Mouse (Mus musculus) embryonic facial prominence, embryonic 11.5 days (tissue): ENCODE measurements around the gene Eml2. TPM values are rescaled to one million over a fixed set of nuclear protein-coding genes. Genes with fewer than 3 reads are reported as not detected.

Source experiments
- ATAC-seq: fragments of 200-750 bp; cut with Nextera tagmentation; replicated peaks from 2 replicates; pipeline ENCODE4 v1.8.0; 2017; ENCODE audit warnings: low read depth; ENCODE audit not compliant: insufficient number of reproducible peaks, low FRiP score, low TSS enrichment
- DNase-seq: peaks from one replicate; pipeline ENCODE4 v3.0.0-alpha.2; 2015; ENCODE audit warnings: low spot score
- H3K27ac ChIP-seq: fragments of 300-500 bp; sonication (generic); replicated peaks from 2 replicates; pipeline ENCODE4 v1.5.1; 2014; ENCODE audit warnings: mild to moderate bottlenecking, low read depth, low read length, control low read depth
- H3K27me3 ChIP-seq: fragments of 300-500 bp; sonication (generic); 2 replicates; pipeline ENCODE4 v1.6.1; 2014; ENCODE audit warnings: mild to moderate bottlenecking, low read length, moderate library complexity, mixed read lengths; ENCODE audit not compliant: control insufficient read depth, insufficient read depth
- H3K36me3 ChIP-seq: fragments of 300-500 bp; sonication (generic); replicated peaks from 2 replicates; pipeline ENCODE4 v1.6.1; 2014; ENCODE audit warnings: low read depth, mild to moderate bottlenecking, low read length, moderate library complexity, mixed read lengths; ENCODE audit not compliant: control insufficient read depth, insufficient read depth
- H3K4me1 ChIP-seq: fragments of 300-500 bp; sonication (generic); 2 replicates; pipeline ENCODE4 v1.6.1; 2014; ENCODE audit warnings: low read length, mixed read lengths; ENCODE audit not compliant: control insufficient read depth, insufficient read depth
- H3K4me2 ChIP-seq: fragments of 300-500 bp; sonication (generic); 2 replicates; pipeline ENCODE4 v1.6.1; 2014; ENCODE audit warnings: low read depth, mild to moderate bottlenecking, control low read depth, low read length, moderate library complexity
- H3K4me3 ChIP-seq: fragments of 300-500 bp; sonication (generic); 2 replicates; pipeline ENCODE4 v1.5.1; 2014; ENCODE audit warnings: low read depth, low read length, control low read depth
- H3K9ac ChIP-seq: fragments of 300-500 bp; sonication (generic); replicated peaks from 2 replicates; pipeline ENCODE4 v1.6.1; 2014; ENCODE audit warnings: mild to moderate bottlenecking, control low read depth, low read length
- H3K9me3 ChIP-seq: fragments of 300-500 bp; sonication (generic); replicated peaks from 2 replicates; pipeline ENCODE4 v1.6.1; 2016; ENCODE audit warnings: mild to moderate bottlenecking, low read length, inconsistent platforms, mixed read lengths; ENCODE audit not compliant: control insufficient read depth
- WGBS: fragments of 180-500 bp; shearing (Covaris S2); extraction: QIAGEN DNeasy Blood & Tissue Kit; methylation state at CpG from one replicate; pipeline ENCODE4 v1.1.7; 2014; 5-methylcytosine and 5-hydroxymethylcytosine counted together
- polyA plus RNA-seq: library from polyadenylated mRNA; unstranded; fragments of >200 nt; fragmentation: Nextera tagmentation; extraction: Ambion mirVana; gene quantifications from 2 replicates; pipeline ENCODE4 v1.2.1, GENCODE M21; 2014

The Eml2 gene
- 2.1 and 2.3 TPM in 2 replicates for polyA plus RNA-seq

- H3K4me2 ChIP-seq = peak within 1 kb of the TSS; percentile 58
- H3K27ac ChIP-seq = no peak within 1 kb of the TSS
- H3K4me3 ChIP-seq = peak within 1 kb of the TSS; percentile 33
- peak within 1 kb of the TSS; percentile 39 for H3K9ac ChIP-seq
- WGBS = under 1% methylated on average over 30 of the region's 30 CpGs
- DNase-seq (peak; percentile 56), ATAC-seq (peak; percentile 79)
- peaks cover 3% of the 10 kb centered on the region; the same call in 1 of the 2 replicates for H3K4me1 ChIP-seq
- H3K27me3 ChIP-seq = peaks cover 47% of the 10 kb centered on the region
- no peaks in the 10 kb centered on the region for H3K36me3 ChIP-seq
- no peaks in the 10 kb centered on the region for H3K9me3 ChIP-seq
Measured at GRCm38 (mm10) chr7:19175708-19176515, at the start of gene Eml2. Eml2 (plus strand) TSS chr7:19176421.

GRCm38 (mm10) chr7:19127744-19128143 is 48.5 kb upstream of the Eml2 start:
- Histone ChIP-seq H3K9me3 (no peaks in the 10 kb centered on the region), H3K27me3 (no peaks in the 10 kb centered on the region), H3K9ac (no peak overlapping the region), H3K36me3 (no peaks in the 10 kb centered on the region), H3K4me3 (no peak overlapping the region), H3K4me2 (no peak overlapping the region), H3K27ac (no peak overlapping the region), H3K4me1 (no peaks in the 10 kb centered on the region)
- DNase-seq (no peak), ATAC-seq (no peak)
- 89% methylated on average over 5 of the region's 5 CpGs for WGBS

- H3K4me1 ChIP-seq = no peaks in the 10 kb centered on the region
- H3K27ac ChIP-seq = no peak overlapping the region
- no peaks in the 10 kb centered on the region for H3K27me3 ChIP-seq
- H3K36me3 ChIP-seq = no peaks in the 10 kb centered on the region
- H3K4me2 ChIP-seq = no peak overlapping the region
- H3K9ac ChIP-seq = no peak overlapping the region
- H3K9me3 ChIP-seq = no peaks in the 10 kb centered on the region
- H3K4me3 ChIP-seq = no peak overlapping the region
- no peak for DNase-seq
- ATAC-seq = no peak
- WGBS = 94% methylated on average over 5 of the region's 5 CpGs
Measured at GRCm38 (mm10) chr7:19129396-19129795, 46.8 kb upstream of the Eml2 start.

- H3K4me1 ChIP-seq = no peaks in the 10 kb centered on the region
- H3K4me3 ChIP-seq = peak overlapping the region; percentile 38
- no peaks in the 10 kb centered on the region for H3K27me3 ChIP-seq
- no peaks in the 10 kb centered on the region; the same call in 1 of the 2 replicates for H3K36me3 ChIP-seq
- no peaks in the 10 kb centered on the region for H3K9me3 ChIP-seq
- H3K9ac ChIP-seq = no peak overlapping the region
- H3K4me2 ChIP-seq = no peak overlapping the region; the same call in 1 of the 2 replicates
- ATAC-seq = no peak
- H3K27ac ChIP-seq = no peak overlapping the region
- whole genome bisulfite sequencing = 36% methylated on average over 4 of the region's 4 CpGs
- DNase-seq = no peak
Measured at GRCm38 (mm10) chr7:19130657-19131056, 45.6 kb upstream of the Eml2 start.

DNA sequence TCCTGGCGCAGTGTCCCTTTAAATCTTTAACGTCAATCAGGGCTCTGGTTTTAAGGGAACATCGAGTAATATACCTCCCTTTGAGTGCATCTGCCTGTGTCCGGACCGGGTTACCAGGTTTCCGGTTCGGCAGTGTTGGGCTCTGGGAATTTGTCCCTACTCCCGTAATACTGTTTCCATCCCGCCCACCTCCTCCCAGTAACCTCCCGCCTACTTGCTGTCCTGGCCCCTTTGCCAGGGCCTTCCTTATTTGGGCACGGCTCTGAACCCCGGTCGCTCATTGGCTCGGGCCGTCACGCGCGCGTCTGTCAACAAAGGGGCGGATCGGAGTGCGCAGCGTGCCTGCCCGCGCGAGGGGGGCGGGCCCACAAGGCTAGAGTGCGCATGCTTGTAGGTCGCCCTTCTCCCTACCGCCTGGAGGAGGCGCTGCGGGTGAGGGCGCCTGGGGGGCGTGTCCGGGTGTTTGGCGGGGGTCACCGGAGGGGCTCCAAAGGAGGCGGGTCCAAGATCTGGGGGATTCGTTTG is 44.8 kb upstream of the Eml2 start:
- Histone ChIP-seq H3K4me1 (no peaks in the 10 kb centered on the region), H3K36me3 (peaks cover 3% of the 10 kb centered on the region; the same call in 1 of the 2 replicates), H3K9me3 (no peaks in the 10 kb centered on the region), H3K27ac (peak overlapping the region; percentile 56; the same call in 1 of the 2 replicates), H3K27me3 (no peaks in the 10 kb centered on the region), H3K4me2 (peak overlapping the region; percentile 60), H3K9ac (peak overlapping the region; percentile 50), H3K4me3 (peak overlapping the region; percentile 38)
- ATAC-seq = peak; percentile 98
- WGBS = under 1% methylated on average over 39 of the region's 39 CpGs
- peak; percentile 98 for DNase-seq

- no peak for ATAC-seq
- Histone ChIP-seq H3K27me3 (no peaks in the 10 kb centered on the region), H3K4me2 (no peak overlapping the region), H3K9ac (no peak overlapping the region), H3K4me3 (no peak overlapping the region), H3K36me3 (peaks cover 7% of the 10 kb centered on the region), H3K27ac (no peak overlapping the region), H3K4me1 (no peaks in the 10 kb centered on the region), H3K9me3 (no peaks in the 10 kb centered on the region)
- no peak for DNase-seq
- WGBS = 95% methylated on average over 13 of the region's 13 CpGs
Measured at GRCm38 (mm10) chr7:19136168-19136567, 40.1 kb upstream of the Eml2 start.

DNA sequence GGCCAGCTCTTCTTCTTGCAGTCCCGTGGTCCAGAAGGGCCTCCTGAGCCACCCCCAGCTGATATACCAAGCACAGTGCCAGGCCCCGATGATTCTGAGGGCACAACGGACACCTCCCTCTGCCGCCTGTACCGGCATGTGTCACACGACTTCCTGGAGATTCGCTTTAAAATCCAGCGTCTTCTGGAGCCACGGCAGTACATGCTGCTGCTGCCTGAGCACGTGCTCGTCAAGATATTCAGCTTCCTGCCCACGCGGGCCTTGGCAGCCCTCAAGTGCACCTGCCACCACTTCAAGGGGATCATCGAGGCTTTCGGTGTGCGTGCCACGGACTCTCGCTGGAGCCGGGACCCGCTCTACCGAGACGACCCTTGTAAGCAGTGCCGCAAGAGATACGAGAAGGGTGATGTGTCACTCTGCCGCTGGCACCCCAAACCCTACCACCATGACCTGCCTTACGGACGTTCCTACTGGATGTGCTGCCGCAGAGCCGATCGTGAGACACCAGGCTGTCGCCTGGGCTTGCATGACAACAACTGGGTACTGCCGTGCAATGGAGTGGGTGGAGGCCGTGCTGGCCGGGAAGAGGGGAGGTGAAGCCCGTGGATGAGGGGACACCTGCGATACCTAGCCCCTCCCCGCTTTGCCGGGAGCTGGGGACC is 39.4 kb upstream of the Eml2 start:
- no peaks in the 10 kb centered on the region for H3K27me3 ChIP-seq
- DNase-seq (no peak), ATAC-seq (0 out of 2 replicates have a peak, but pooled peaks have one; percentile 10)
- H3K4me2 ChIP-seq = no peak overlapping the region
- H3K9me3 ChIP-seq = no peaks in the 10 kb centered on the region
- 92% methylated on average over 38 of the region's 38 CpGs for WGBS
- H3K9ac ChIP-seq = no peak overlapping the region
- no peak overlapping the region for H3K27ac ChIP-seq
- no peak overlapping the region for H3K4me3 ChIP-seq
- H3K4me1 ChIP-seq = no peaks in the 10 kb centered on the region
- peaks cover 7% of the 10 kb centered on the region for H3K36me3 ChIP-seq

- H3K27ac ChIP-seq = no peak overlapping the region
- no peak for ATAC-seq
- peak; percentile 71 for DNase-seq
- no peaks in the 10 kb centered on the region for H3K9me3 ChIP-seq
- no peaks in the 10 kb centered on the region for H3K27me3 ChIP-seq
- H3K4me3 ChIP-seq = no peak overlapping the region
- no peaks in the 10 kb centered on the region for H3K4me1 ChIP-seq
- H3K9ac ChIP-seq = no peak overlapping the region
- H3K36me3 ChIP-seq = peaks cover 7% of the 10 kb centered on the region
- no peak overlapping the region for H3K4me2 ChIP-seq
- 49% methylated on average over 5 of the region's 5 CpGs for WGBS
Measured at GRCm38 (mm10) chr7:19137380-19137779, 38.8 kb upstream of the Eml2 start.
